Mouse (Mus musculus) kidney, adult 2 months (tissue): ENCODE measurements around the gene Cntnap2. TPM values are rescaled to one million over a fixed set of nuclear protein-coding genes. Genes with fewer than 3 reads are reported as not detected.

Experiments
- DNase-seq: peaks from one replicate; pipeline ENCODE4 v3.0.0; 2021
- H3K27ac ChIP-seq: fragments of 200-500 bp; 2 replicates; pipeline ENCODE4 v1.5.1; 2012; ENCODE audit warnings: low read depth, low read length, control low read depth, inconsistent platforms; ENCODE audit not compliant: insufficient read depth
- H3K27me3 ChIP-seq: fragments of 200-500 bp; replicated peaks from 2 replicates; pipeline ENCODE4 v1.6.1; 2012; ENCODE audit warnings: mild to moderate bottlenecking, moderate library complexity, low read length, inconsistent platforms; ENCODE audit not compliant: control insufficient read depth, insufficient read depth
- H3K36me3 ChIP-seq: fragments of 200-500 bp; 2 replicates; pipeline ENCODE4 v1.6.1; 2012; ENCODE audit warnings: mild to moderate bottlenecking, moderate library complexity, low read length, inconsistent platforms; ENCODE audit not compliant: control insufficient read depth, insufficient read depth
- H3K4me1 ChIP-seq: fragments of 200-500 bp; 2 replicates; pipeline ENCODE4 v1.6.1; 2011; ENCODE audit warnings: low read length; ENCODE audit not compliant: control insufficient read depth, insufficient read depth
- H3K4me3 ChIP-seq: fragments of 200-500 bp; 2 replicates; pipeline ENCODE4 v1.5.1; 2011; ENCODE audit warnings: mild to moderate bottlenecking, low read depth, low read length, control low read depth; ENCODE audit not compliant: insufficient read depth
- CTCF ChIP-seq: fragments of 200-500 bp; conservative IDR thresholded peaks from 2 replicates; pipeline ENCODE4 v1.5.1; 2011; ENCODE audit warnings: low read depth, mild to moderate bottlenecking, control low read depth, low read length, moderate library complexity, mixed read lengths; ENCODE audit not compliant: insufficient read depth, insufficient read length
- POLR2A ChIP-seq: fragments of 200-500 bp; IDR thresholded peaks from one replicate; pipeline ENCODE4 v1.6.1; 2011; ENCODE audit warnings: low read depth, low read length, control low read depth
- WGBS: fragments of 180-500 bp; shearing (Covaris S2); methylation state at CpG from one replicate; pipeline ENCODE4 v1.1.7; 2018; 5-methylcytosine and 5-hydroxymethylcytosine counted together
- polyA plus RNA-seq: library from polyadenylated mRNA; depleted of rRNA; stranded (reverse); fragments of >200 nt; gene quantifications from 2 replicates; pipeline ENCODE4 v1.2.3, GENCODE M21; 2012

Cntnap2 gene
- polyA plus RNA-seq, 1 experiment = 0.31 TPM

DNA sequence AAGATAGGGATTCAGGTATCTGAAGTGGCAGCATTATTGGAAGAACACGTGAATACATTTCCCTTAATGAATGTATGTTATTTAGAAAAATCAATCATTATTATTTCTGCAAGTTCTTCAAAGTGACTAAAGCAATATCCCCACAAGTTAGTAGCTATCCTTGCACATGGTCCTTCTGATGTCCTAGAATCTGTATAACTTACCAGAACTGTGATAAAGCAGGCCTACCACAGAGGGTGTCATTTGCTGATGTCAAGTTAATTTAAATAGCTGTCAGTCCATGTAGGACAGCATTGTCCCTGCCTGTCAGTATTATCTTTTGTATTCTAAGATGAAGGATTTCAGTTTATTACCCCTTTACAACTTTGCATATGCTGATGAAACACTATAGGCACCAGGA is 185.5 kb downstream of the Cntnap2 start:
- H3K4me3 ChIP-seq = no peak overlapping the region
- H3K4me1 ChIP-seq = no peaks in the 10 kb centered on the region
- 83% methylated on average over 1 of the region's 1 CpGs for WGBS
- no peaks in the 10 kb centered on the region for H3K36me3 ChIP-seq
- no peak overlapping the region for H3K27ac ChIP-seq
- H3K27me3 ChIP-seq = no peaks in the 10 kb centered on the region
- no peak for TF ChIP-seq CTCF
- no peak for TF ChIP-seq POLR2A
- no peak for DNase-seq

DNA sequence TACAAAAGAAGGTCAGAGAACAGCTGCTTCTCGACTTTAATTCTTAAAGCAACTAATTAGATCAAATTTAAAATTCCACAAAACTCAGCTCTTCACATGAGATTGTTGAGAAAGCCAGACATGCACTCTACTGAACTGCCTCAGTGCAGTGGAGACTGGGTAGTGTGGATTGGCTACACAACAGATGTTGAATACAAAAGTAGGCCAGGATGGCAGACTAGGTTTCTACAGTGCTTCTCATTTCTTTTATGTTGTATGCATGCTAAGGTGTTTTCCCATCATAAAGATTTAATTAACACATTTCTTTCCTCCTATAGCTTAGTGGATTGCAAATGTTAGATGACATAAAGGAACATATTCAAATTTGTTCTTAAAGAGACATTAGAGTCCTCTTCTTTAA is 198.9 kb downstream of the Cntnap2 start:
- no peak for DNase-seq
- no peaks in the 10 kb centered on the region for H3K4me1 ChIP-seq
- no peak for TF ChIP-seq CTCF
- TF ChIP-seq POLR2A = no peak
- H3K27ac ChIP-seq = no peak overlapping the region
- H3K36me3 ChIP-seq = no peaks in the 10 kb centered on the region
- 60% methylated on average over 1 of the region's 1 CpGs for WGBS
- no peak overlapping the region for H3K4me3 ChIP-seq
- H3K27me3 ChIP-seq = no peaks in the 10 kb centered on the region

DNA sequence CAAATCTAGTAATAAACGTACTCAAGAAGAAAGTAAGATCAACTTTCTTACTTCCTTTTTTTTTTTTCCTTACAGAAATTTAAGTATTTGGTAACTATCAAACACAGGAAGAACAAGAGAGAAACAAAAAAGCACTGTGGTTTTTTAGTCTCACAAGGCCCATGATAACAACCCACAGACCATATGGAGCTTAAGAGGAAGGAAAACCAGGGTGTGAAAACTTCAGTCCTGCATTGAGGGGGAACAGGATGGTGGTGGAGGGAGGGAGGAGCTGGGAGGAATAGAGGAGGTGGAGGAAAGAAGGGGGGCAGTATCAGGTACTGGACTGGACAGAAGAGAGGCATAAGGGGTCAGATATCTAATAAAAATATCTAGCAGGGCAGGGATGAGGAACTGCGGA is 212.4 kb downstream of the Cntnap2 start:
- H3K27ac ChIP-seq = no peak overlapping the region
- H3K36me3 ChIP-seq = no peaks in the 10 kb centered on the region
- no peaks in the 10 kb centered on the region for H3K27me3 ChIP-seq
- H3K4me3 ChIP-seq = no peak overlapping the region
- no peak for TF ChIP-seq POLR2A
- TF ChIP-seq CTCF = no peak
- no peaks in the 10 kb centered on the region for H3K4me1 ChIP-seq
- 76% methylated on average over 2 of the region's 2 CpGs for WGBS
- DNase-seq = no peak

DNA sequence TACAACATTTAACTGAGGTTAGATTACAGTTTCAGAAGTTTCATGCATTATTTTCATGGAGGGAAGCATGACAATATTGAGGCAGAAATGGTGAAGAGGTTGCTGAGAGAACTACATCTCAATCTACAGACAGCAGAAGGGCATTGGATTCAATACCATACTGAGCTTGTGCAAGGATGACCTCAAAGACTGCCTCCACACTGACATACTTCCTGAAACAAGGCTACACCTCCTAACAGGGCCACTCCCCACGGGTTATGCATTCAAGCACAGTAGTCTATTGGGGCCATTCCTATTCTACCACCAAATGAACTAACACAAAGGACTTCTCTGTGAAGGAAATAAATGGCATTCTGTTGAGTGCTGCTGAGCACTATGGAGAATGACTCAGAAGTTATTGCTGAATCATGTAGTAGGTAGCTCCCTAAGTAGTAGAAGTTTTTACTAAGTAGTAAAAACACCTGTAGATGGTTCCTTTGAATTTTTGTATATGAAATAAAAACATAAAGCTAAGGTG is 214.2 kb downstream of the Cntnap2 start:
- H3K27ac ChIP-seq = no peak overlapping the region
- H3K36me3 ChIP-seq = no peaks in the 10 kb centered on the region
- H3K4me3 ChIP-seq = no peak overlapping the region
- no peaks in the 10 kb centered on the region for H3K4me1 ChIP-seq
- no peak for TF ChIP-seq POLR2A
- no peak for TF ChIP-seq CTCF
- 68% methylated on average over 1 of the region's 1 CpGs for WGBS
- DNase-seq = no peak
- H3K27me3 ChIP-seq = no peaks in the 10 kb centered on the region

DNA sequence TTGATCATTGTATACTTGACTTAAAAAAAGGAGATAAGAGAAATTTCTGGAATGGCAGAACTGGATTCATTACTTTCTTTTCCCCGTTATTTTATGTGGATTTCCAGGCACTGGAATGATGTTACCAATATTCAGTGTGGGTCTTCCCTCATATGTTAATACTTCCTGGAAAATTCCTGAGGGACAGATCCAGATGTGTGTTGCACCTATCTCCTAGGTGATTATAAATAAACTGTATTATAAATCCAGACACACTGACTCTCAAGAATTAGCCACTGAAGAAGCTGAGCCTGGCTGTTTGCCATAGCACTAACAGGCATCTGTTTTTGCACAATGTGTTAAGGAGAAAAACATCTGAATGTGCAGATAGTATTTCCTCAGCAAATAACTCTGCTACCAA is 231.0 kb downstream of the Cntnap2 start:
- H3K4me1 ChIP-seq = no peaks in the 10 kb centered on the region
- DNase-seq = no peak
- H3K27me3 ChIP-seq = no peaks in the 10 kb centered on the region
- H3K27ac ChIP-seq = no peak overlapping the region
- no peak overlapping the region for H3K4me3 ChIP-seq
- WGBS = 85% methylated on average over 1 of the region's 1 CpGs
- H3K36me3 ChIP-seq = no peaks in the 10 kb centered on the region
- no peak for TF ChIP-seq POLR2A
- TF ChIP-seq CTCF = no peak

DNA sequence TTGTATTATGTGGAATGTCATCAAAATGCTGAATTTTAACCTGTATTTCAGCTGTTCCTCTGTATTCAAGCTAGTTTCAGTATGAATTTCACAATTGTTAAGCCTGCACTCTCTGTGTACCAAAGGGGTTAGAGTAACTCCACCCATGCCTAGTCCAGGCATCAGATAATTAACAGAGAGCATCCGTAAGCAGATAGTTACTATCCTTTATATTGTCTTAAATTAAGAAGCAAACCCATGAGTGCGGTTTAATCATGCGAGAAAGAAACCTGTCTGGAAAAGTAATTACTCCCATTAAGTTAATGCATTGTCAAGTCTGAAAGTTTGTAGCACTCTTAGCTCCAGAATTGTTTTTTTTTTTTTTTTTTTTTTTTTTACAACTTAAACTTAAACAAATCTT is 258.3 kb downstream of the Cntnap2 start:
- TF ChIP-seq CTCF = no peak
- TF ChIP-seq POLR2A = no peak
- Histone ChIP-seq H3K36me3 (no peaks in the 10 kb centered on the region), H3K4me1 (no peaks in the 10 kb centered on the region), H3K4me3 (no peak overlapping the region), H3K27me3 (no peaks in the 10 kb centered on the region), H3K27ac (no peak overlapping the region)
- 34% methylated on average over 3 of the region's 3 CpGs for WGBS
- DNase-seq = no peak

DNA sequence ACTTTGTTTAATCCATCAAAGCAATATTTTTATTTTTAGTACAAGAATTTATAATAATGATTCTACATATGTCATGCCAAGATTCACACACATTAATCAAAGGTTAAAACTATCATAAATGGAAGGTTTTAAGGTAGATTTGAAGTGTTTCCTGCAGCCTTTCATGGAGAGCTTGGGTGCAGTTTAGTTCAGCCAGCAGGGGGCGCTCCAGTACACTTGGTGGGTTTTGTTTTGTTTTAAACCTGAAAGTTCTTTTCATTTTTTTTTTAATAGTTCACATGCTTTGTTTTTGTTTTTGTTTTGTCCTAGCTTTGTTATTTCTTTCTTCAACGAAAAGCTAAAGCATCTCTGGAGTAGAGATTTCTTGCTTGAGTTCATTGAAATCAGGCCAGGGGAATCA is 264.3 kb downstream of the Cntnap2 start:
- no peaks in the 10 kb centered on the region for H3K4me1 ChIP-seq
- no peaks in the 10 kb centered on the region for H3K27me3 ChIP-seq
- H3K27ac ChIP-seq = no peak overlapping the region
- H3K36me3 ChIP-seq = no peaks in the 10 kb centered on the region
- WGBS = 0% methylated on average over 2 of the region's 2 CpGs
- no peak overlapping the region for H3K4me3 ChIP-seq
- DNase-seq = peak; percentile 31
- TF ChIP-seq POLR2A (no peak), CTCF (peak; percentile 58)
